Mouse (Mus musculus): Measurements from ENCODE around the gene Gpatch11.

The Gpatch11 gene

GRCm38 (mm10) chr17:78894991-78895390 lies 59.6 kb downstream of the Gpatch11 start:
- DNase-seq (ENCODE audit: low read depth), result no peak

- peak; percentile 34 for DNase-seq (ENCODE audit: low read depth)
These were observed 60.0 kb downstream of the Gpatch11 start for GRCm38 (mm10) chr17:78895394-78895793.

All from c-Kit-positive CD71-negative TER-119-negative erythroid progenitor cells, embryonic 14.5 days (primary cell).